Mouse (Mus musculus): Measurements from ENCODE around the gene Zglp1. TPM values are rescaled to one million over a fixed set of nuclear protein-coding genes. Genes with fewer than 3 reads are reported as not detected.

Gene Zglp1
- polyA plus RNA-seq, 1 experiment: not detected

GRCm38 (mm10) chr9:21016331-21017176 is 50.3 kb downstream of the Zglp1 start:
- TF ChIP-seq POLR2A (IDR thresholded peaks at IDR 0.05; ENCODE audit: borderline replicate concordance, control insufficient read depth, low read depth, low read length) (no peak), CTCF (IDR thresholded peaks at IDR 0.05; ENCODE audit: control insufficient read depth, insufficient read depth, low read length) (no peak)
- 3% methylated on average over 17 of the region's 17 CpGs for WGBS
- peaks cover 7% of the 10 kb centered on the region; the same call in 1 of the 2 replicates for H3K4me1 ChIP-seq (ENCODE audit: control insufficient read depth, insufficient read depth, low read length)
- H3K4me3 ChIP-seq (replicated peaks; ENCODE audit: control insufficient read depth, low read depth, low read length): peak overlapping the region; percentile 62
- no peak overlapping the region for H3K27ac ChIP-seq (ENCODE audit: control insufficient read depth, insufficient read depth, low read depth, low read length, poor library complexity)

DNA sequence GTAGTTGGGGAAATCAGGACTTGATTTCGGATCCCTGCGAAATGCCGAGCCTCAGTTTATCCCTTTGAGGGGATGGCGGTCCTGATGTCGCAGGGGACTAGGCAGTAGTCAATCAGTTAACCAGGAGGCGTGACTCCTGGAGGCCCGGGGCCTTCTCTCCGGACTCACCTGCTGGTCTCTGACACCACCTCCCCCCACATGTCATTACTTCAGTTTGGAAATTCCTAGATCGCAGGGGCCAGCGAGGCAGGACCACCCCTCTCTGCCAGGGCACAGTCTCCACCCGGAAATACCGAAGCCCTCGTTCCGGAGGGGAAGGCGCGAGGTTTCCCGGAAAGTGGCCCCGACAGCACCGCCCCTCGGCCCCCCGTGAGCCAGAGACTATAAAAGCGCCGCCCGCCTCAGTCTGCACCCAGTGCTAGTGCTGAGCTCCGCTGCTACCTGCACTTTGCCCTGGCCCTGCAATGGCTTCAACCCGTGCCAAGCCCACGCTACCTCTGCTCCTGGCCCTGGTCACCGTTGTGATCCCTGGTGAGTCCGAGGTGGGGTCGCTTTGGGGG is 51.2 kb downstream of the Zglp1 start, which contains the start of gene Icam1:
TSS of gene Icam1 (plus strand) at position 415 of the 560 bp plus-strand sequence.
- Histone ChIP-seq H3K4me3 (replicated peaks; ENCODE audit: control insufficient read depth, low read depth, low read length) (peak within 1 kb of the TSS; percentile 62), H3K27ac (ENCODE audit: control insufficient read depth, insufficient read depth, low read depth, low read length, poor library complexity) (peak within 1 kb of the TSS; percentile 76), H3K4me1 (ENCODE audit: control insufficient read depth, insufficient read depth, low read length) (peaks cover 7% of the 10 kb centered on the region; the same call in 1 of the 2 replicates)
- under 1% methylated on average over 30 of the region's 30 CpGs for WGBS
- TF ChIP-seq CTCF (IDR thresholded peaks at IDR 0.05; ENCODE audit: control insufficient read depth, insufficient read depth, low read length): no peak
- TF ChIP-seq POLR2A (IDR thresholded peaks at IDR 0.05; ENCODE audit: borderline replicate concordance, control insufficient read depth, low read depth, low read length): peak; percentile 95

DNA sequence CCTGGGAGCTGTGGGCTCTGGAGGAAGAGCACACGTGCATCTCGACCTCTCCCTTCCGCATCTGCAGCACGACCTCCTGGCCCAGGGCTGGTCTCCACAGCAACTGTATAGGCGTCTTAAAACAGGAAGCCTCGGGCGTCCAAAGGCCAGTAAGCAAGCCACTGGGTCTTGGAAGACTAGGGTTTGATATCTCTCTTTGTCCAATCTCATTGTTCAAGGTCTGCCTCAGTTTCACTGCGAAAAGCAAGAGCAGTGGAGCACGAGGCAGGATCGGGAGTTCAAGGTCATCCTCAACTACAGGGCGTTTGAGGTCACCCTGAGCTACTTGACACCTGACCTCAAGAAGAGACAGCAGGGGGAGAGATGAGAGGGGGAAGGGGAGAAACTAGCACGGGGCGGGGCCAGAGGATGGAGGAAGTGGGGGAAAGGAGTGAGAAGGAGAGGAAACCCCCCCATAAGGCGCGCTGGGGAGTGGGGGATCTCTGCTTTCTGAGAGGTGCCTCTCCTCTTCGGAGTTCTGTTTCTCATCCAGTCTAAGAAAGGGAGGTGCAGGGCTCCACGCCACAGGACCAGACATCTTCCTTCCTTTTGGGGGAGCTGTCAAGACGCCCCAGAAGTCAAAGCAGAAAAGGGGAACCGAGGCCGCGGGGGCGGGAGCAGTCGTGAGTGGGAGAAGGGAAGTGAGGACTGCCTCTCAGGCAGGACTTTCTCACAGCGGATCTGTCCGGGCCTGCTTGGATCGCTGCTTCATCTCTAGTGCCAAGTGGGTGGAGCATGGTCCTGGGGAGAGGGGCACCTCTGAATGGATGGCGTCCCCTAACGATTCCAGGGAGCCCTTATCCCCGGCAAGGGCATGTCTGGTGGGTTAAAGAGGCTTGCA is 52.0 kb downstream of the Zglp1 start:
- peaks cover 7% of the 10 kb centered on the region; the same call in 1 of the 2 replicates for H3K4me1 ChIP-seq (ENCODE audit: control insufficient read depth, insufficient read depth, low read length)
- peak overlapping the region; percentile 76 for H3K27ac ChIP-seq (ENCODE audit: control insufficient read depth, insufficient read depth, low read depth, low read length, poor library complexity)
- H3K4me3 ChIP-seq (replicated peaks; ENCODE audit: control insufficient read depth, low read depth, low read length): peak overlapping the region; percentile 62

More for the DNA sequence above, 52.0 kb downstream of the Zglp1 start:
- TF ChIP-seq CTCF (IDR thresholded peaks at IDR 0.05; ENCODE audit: control insufficient read depth, insufficient read depth, low read length) (no peak), POLR2A (IDR thresholded peaks at IDR 0.05; ENCODE audit: borderline replicate concordance, control insufficient read depth, low read depth, low read length) (peak; percentile 41; the same call in 1 of the 2 replicates)
- WGBS: 1% methylated on average over 29 of the region's 29 CpGs

Other genes starting within 250 kb of the Zglp1 start
- not detected in 2 replicates for gene Rdh8, start 248.6 kb downstream of the Zglp1 start, polyA plus RNA-seq (2011; ENCODE audit: insufficient read depth, insufficient read length, low replicate concordance, missing spikeins)
- gene A230050P20Rik, start 198.5 kb downstream of the Zglp1 start, polyA plus RNA-seq (2011; ENCODE audit: insufficient read depth, insufficient read length, low replicate concordance, missing spikeins): 13.1 and 28.5 TPM in 2 replicates
- gene Angptl6, start 187.4 kb downstream of the Zglp1 start, polyA plus RNA-seq (2011; ENCODE audit: insufficient read depth, insufficient read length, low replicate concordance, missing spikeins): 1.6 TPM in 1 of 2 replicates, not detected in the other
- gene Ppan, start 178.9 kb downstream of the Zglp1 start, polyA plus RNA-seq (2011; ENCODE audit: insufficient read depth, insufficient read length, low replicate concordance, missing spikeins): 41.9 and 69.7 TPM in 2 replicates
- 62.7 and 99.1 TPM in 2 replicates for gene Eif3g, start 168.5 kb downstream of the Zglp1 start, polyA plus RNA-seq (2011; ENCODE audit: insufficient read depth, insufficient read length, low replicate concordance, missing spikeins)
- 83.7 and 98.4 TPM in 2 replicates for gene Dnmt1, start 107.2 kb downstream of the Zglp1 start, polyA plus RNA-seq (2011; ENCODE audit: insufficient read depth, insufficient read length, low replicate concordance, missing spikeins)
- 0.84 and 2.2 TPM in 2 replicates for gene S1pr2, start 90.3 kb downstream of the Zglp1 start, polyA plus RNA-seq (2011; ENCODE audit: insufficient read depth, insufficient read length, low replicate concordance, missing spikeins)
- gene Mrpl4, start 64.4 kb downstream of the Zglp1 start, polyA plus RNA-seq (2011; ENCODE audit: insufficient read depth, insufficient read length, low replicate concordance, missing spikeins): 13.8 and 27.4 TPM in 2 replicates
- 4.4 and 15.3 TPM in 2 replicates for gene Icam1, start 51.1 kb downstream of the Zglp1 start, polyA plus RNA-seq (2011; ENCODE audit: insufficient read depth, insufficient read length, low replicate concordance, missing spikeins)
- 31.6 and 34.0 TPM in 2 replicates for gene Icam4, start 37.7 kb downstream of the Zglp1 start, polyA plus RNA-seq (2011; ENCODE audit: insufficient read depth, insufficient read length, low replicate concordance, missing spikeins)
- 1.5 and 1.7 TPM in 2 replicates for gene Icam5, start 35.0 kb downstream of the Zglp1 start, polyA plus RNA-seq (2011; ENCODE audit: insufficient read depth, insufficient read length, low replicate concordance, missing spikeins)
- 1.7 TPM in 1 of 2 replicates, not detected in the other for gene Gm49373, start 6.0 kb upstream of the Zglp1 start, polyA plus RNA-seq (2011; ENCODE audit: insufficient read depth, insufficient read length, low replicate concordance, missing spikeins)
- gene Fdx1l, start 6.5 kb upstream of the Zglp1 start, polyA plus RNA-seq (2011; ENCODE audit: insufficient read depth, insufficient read length, low replicate concordance, missing spikeins): 15.2 and 41.9 TPM in 2 replicates
- gene Gm38431, start 24.9 kb upstream of the Zglp1 start, polyA plus RNA-seq (2011; ENCODE audit: insufficient read depth, insufficient read length, low replicate concordance, missing spikeins): 2.5 and 4.9 TPM in 2 replicates
- 9.6 and 20.5 TPM in 2 replicates for gene Raver1, start 24.9 kb upstream of the Zglp1 start, polyA plus RNA-seq (2011; ENCODE audit: insufficient read depth, insufficient read length, low replicate concordance, missing spikeins)
- gene Tyk2, start 64.2 kb upstream of the Zglp1 start, polyA plus RNA-seq (2011; ENCODE audit: insufficient read depth, insufficient read length, low replicate concordance, missing spikeins): 15.0 and 27.9 TPM in 2 replicates
- gene Cdc37, start 82.9 kb upstream of the Zglp1 start, polyA plus RNA-seq (2011; ENCODE audit: insufficient read depth, insufficient read length, low replicate concordance, missing spikeins): 29.6 and 51.1 TPM in 2 replicates
- gene Pde4a, start 98.6 kb upstream of the Zglp1 start, polyA plus RNA-seq (2011; ENCODE audit: insufficient read depth, insufficient read length, low replicate concordance, missing spikeins): 6.5 and 7.9 TPM in 2 replicates
- 24.7 and 35.1 TPM in 2 replicates for gene Keap1, start 172.3 kb upstream of the Zglp1 start, polyA plus RNA-seq (2011; ENCODE audit: insufficient read depth, insufficient read length, low replicate concordance, missing spikeins)
- 0.65 and 1.00 TPM in 2 replicates for gene S1pr5, start 181.3 kb upstream of the Zglp1 start, polyA plus RNA-seq (2011; ENCODE audit: insufficient read depth, insufficient read length, low replicate concordance, missing spikeins)
- 42.9 and 74.7 TPM in 2 replicates for gene Atg4d, start 198.2 kb upstream of the Zglp1 start, polyA plus RNA-seq (2011; ENCODE audit: insufficient read depth, insufficient read length, low replicate concordance, missing spikeins)
- 50.1 and 105 TPM in 2 replicates for gene Kri1, start 220.9 kb upstream of the Zglp1 start, polyA plus RNA-seq (2011; ENCODE audit: insufficient read depth, insufficient read length, low replicate concordance, missing spikeins)
- gene Cdkn2d, start 224.3 kb upstream of the Zglp1 start, polyA plus RNA-seq (2011; ENCODE audit: insufficient read depth, insufficient read length, low replicate concordance, missing spikeins): 84.1 and 99.0 TPM in 2 replicates
- gene Ap1m2, start 245.2 kb upstream of the Zglp1 start, polyA plus RNA-seq (2011; ENCODE audit: insufficient read depth, insufficient read length, low replicate concordance, missing spikeins): 1.8 TPM in 1 of 2 replicates, not detected in the other